Mouse (Mus musculus): ENCODE data around the gene Tnfaip8l1.

GRCm38 (mm10) chr17:56123681-56124340 lies 38.5 kb upstream of the Tnfaip8l1 start:
- TF ChIP-seq CTCF (IDR thresholded peaks at IDR 0.05; ENCODE audit: borderline replicate concordance, control insufficient read depth, extremely low read depth, insufficient read depth, low read length, poor library complexity) (no peak), POLR2A (IDR thresholded peaks at IDR 0.05; ENCODE audit: control insufficient read depth, extremely low read depth, insufficient read depth, low read length, poor library complexity) (no peak)

Measured in thymus, adult 2 months (tissue).